Mouse (Mus musculus): ENCODE measurements around the gene Il23r. TPM values are rescaled to one million over a fixed set of nuclear protein-coding genes. Genes with fewer than 3 reads are reported as not detected.

The Il23r gene
- total and polyA plus RNA-seq, 3 experiments, result not detected

GRCm38 (mm10) chr6:67481012-67481411, 10.6 kb downstream of the Il23r start:
- Histone ChIP-seq H3K27me3 (replicated peaks) (no peaks in the 10 kb centered on the region), H3K9ac (ENCODE audit: insufficient read depth, low read depth) (no peak overlapping the region), H3K27ac (ENCODE audit: insufficient read depth, low read depth) (no peak overlapping the region), H3K9me3 (replicated peaks; ENCODE audit: low read length) (no peaks in the 10 kb centered on the region), H3K4me1 (ENCODE audit: control insufficient read depth in 1 of 2, insufficient read depth in 2 of 2) (peaks cover 0 to 8% of the 10 kb centered on the region in 2 experiments; a peak in 1 of 4 replicates), H3K36me3 (replicated peaks in 1 of 2; ENCODE audit: control insufficient read depth in 1 of 2, insufficient read depth in 1 of 2, low read length in 1 of 2) (no peaks in the 10 kb centered on the region), H3K4me2 (ENCODE audit: insufficient read depth, low read depth, poor library complexity, severe bottlenecking) (no peak overlapping the region), H3K4me3 (replicated peaks in 1 of 3; ENCODE audit: low read depth in 2 of 3, low read length in 2 of 3, poor library complexity in 1 of 3) (no peak overlapping the region), H3K79me2 (replicated peaks; ENCODE audit: control insufficient read depth, extremely low read depth, insufficient read depth, poor library complexity, severe bottlenecking) (no peaks in the 10 kb centered on the region)
- no peak for DNase-seq (ENCODE audit: extremely low read depth)
- in situ Hi-C loops (cut with MboI; ENCODE audit: low pct_ligation_motif_present, low pct_unique_long_range_greater_than_20kb, low sequenced_read_pairs) (no loop called here), dilution Hi-C loops (cut with MboI; ENCODE audit: extremely low pct_ligation_motif_present, extremely low pct_unique_long_range_greater_than_20kb, low sequenced_read_pairs) (no loop called here)
- TF ChIP-seq E2F4 (IDR thresholded peaks at IDR 0.05; ENCODE audit: insufficient replicate concordance, low read depth, low read length) (no peak), USF1 (IDR thresholded peaks at IDR 0.05; ENCODE audit: low read depth, low read length) (no peak), PAX5 (IDR thresholded peaks at IDR 0.05; ENCODE audit: low read length) (no peak), TBP (conservative IDR thresholded peaks at IDR 0.05; ENCODE audit: low read depth, low read length) (no peak), CHD1 (IDR thresholded peaks at IDR 0.05; ENCODE audit: low read depth, low read length) (no peak), ZKSCAN1 (IDR thresholded peaks at IDR 0.05; ENCODE audit: borderline replicate concordance, low read depth, low read length) (no peak), BHLHE40 (IDR thresholded peaks at IDR 0.05; ENCODE audit: low read depth, low read length) (no peak), UBTF (IDR thresholded peaks at IDR 0.05; ENCODE audit: low read depth, low read length) (no peak), NELFE (IDR thresholded peaks at IDR 0.05; ENCODE audit: low read depth, low read length) (no peak), MAFK (IDR thresholded peaks at IDR 0.05; ENCODE audit: insufficient replicate concordance, low read length) (no peak), JUND (conservative IDR thresholded peaks at IDR 0.05; ENCODE audit: low read depth, low read length) (no peak), MAZ (IDR thresholded peaks at IDR 0.05; ENCODE audit: low read depth, low read length) (no peak), NRF1 (IDR thresholded peaks at IDR 0.05; ENCODE audit: low read depth, low read length) (no peak), IRF4 (IDR thresholded peaks at IDR 0.05; ENCODE audit: low read depth, low read length) (no peak), MAX (IDR thresholded peaks at IDR 0.05; ENCODE audit: low read length) (no peak)

- peaks cover 0 to 6% of the 10 kb centered on the region in 2 experiments; a peak in 1 of 4 replicates for H3K4me1 ChIP-seq (ENCODE audit: control insufficient read depth in 1 of 2, insufficient read depth in 2 of 2)
- H3K4me3 ChIP-seq (replicated peaks in 1 of 3; ENCODE audit: low read depth in 2 of 3, low read length in 2 of 3, poor library complexity in 1 of 3), result no peak overlapping the region
- TF ChIP-seq USF2 (conservative IDR thresholded peaks at IDR 0.05; ENCODE audit: low read depth, low read length), result no peak
- TF ChIP-seq NELFE (IDR thresholded peaks at IDR 0.05; ENCODE audit: low read depth, low read length), result no peak
- no peak for TF ChIP-seq MYC (IDR thresholded peaks at IDR 0.05; ENCODE audit: low read depth, low read length)
- no peak for TF ChIP-seq ELF1 (IDR thresholded peaks at IDR 0.05; ENCODE audit: low read depth, low read length)
- TF ChIP-seq USF1 (IDR thresholded peaks at IDR 0.05; ENCODE audit: low read depth, low read length), result no peak
- TF ChIP-seq RCOR1 (conservative IDR thresholded peaks at IDR 0.05; ENCODE audit: low read depth, low read length), result no peak
- TF ChIP-seq POLR2A (IDR thresholded peaks at IDR 0.05; ENCODE audit: low read depth, low read length), result no peak
- no peak for TF ChIP-seq JUND (conservative IDR thresholded peaks at IDR 0.05; ENCODE audit: low read depth, low read length)
- no peak for TF ChIP-seq SMC3 (IDR thresholded peaks at IDR 0.05; ENCODE audit: low read depth, low read length)
- TF ChIP-seq UBTF (IDR thresholded peaks at IDR 0.05; ENCODE audit: low read depth, low read length), result no peak
- TF ChIP-seq RAD21 (IDR thresholded peaks at IDR 0.05; ENCODE audit: low read depth, low read length), result no peak
- no peak overlapping the region for H3K9ac ChIP-seq (ENCODE audit: insufficient read depth, low read depth)
- no peaks in the 10 kb centered on the region for H3K9me3 ChIP-seq (replicated peaks; ENCODE audit: low read length)
- in situ Hi-C loops (cut with MboI; ENCODE audit: low pct_ligation_motif_present, low pct_unique_long_range_greater_than_20kb, low sequenced_read_pairs), result no loop called here
- H3K79me2 ChIP-seq (replicated peaks; ENCODE audit: control insufficient read depth, extremely low read depth, insufficient read depth, poor library complexity, severe bottlenecking), result no peaks in the 10 kb centered on the region
- no peaks in the 10 kb centered on the region for H3K36me3 ChIP-seq (replicated peaks in 1 of 2; ENCODE audit: control insufficient read depth in 1 of 2, insufficient read depth in 1 of 2, low read length in 1 of 2)
- H3K4me2 ChIP-seq (ENCODE audit: insufficient read depth, low read depth, poor library complexity, severe bottlenecking), result no peak overlapping the region
- DNase-seq (ENCODE audit: extremely low read depth), result no peak
- H3K27ac ChIP-seq (ENCODE audit: insufficient read depth, low read depth), result no peak overlapping the region
- no peaks in the 10 kb centered on the region for H3K27me3 ChIP-seq (replicated peaks)
- dilution Hi-C loops (cut with MboI; ENCODE audit: extremely low pct_ligation_motif_present, extremely low pct_unique_long_range_greater_than_20kb, low sequenced_read_pairs), result no loop called here
Measured at GRCm38 (mm10) chr6:67471242-67471641, 20.4 kb downstream of the Il23r start.

Data from CH12.LX (cell line).